Mouse (Mus musculus) bone marrow macrophage, adult 2 months (primary cell): ENCODE data around the gene Grwd1.

Experiments
- CTCF ChIP-seq: IDR thresholded peaks from 2 replicates; pipeline ENCODE4 v1.5.1; 2012; ENCODE audit warnings: low read depth, mild to moderate bottlenecking, low read length, moderate library complexity
- POLR2A ChIP-seq: IDR thresholded peaks from 2 replicates; pipeline ENCODE4 v1.6.1; 2012; ENCODE audit warnings: mild to moderate bottlenecking, low read depth, low read length, borderline replicate concordance

DNA sequence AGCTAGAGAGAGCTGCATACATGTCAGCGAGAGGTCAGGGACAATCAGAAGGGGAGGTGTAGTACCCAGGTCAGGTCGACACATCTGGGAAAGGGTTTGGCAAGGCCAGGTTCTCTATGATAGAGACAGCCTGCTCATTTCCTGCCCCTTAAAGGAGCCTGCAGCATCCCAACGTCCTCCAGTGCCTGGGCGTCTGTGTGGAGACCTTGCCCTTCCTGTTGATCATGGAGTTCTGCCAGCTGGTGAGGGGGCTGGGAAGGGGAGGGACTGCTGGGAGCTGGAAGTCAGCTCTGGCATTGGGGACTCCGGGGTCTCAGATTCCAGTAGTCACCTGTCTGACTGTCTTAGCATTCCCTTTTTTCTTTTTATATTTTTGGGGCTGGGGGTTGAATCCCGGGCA is 40.0 kb downstream of the Grwd1 start:
- TF ChIP-seq CTCF = no peak
- TF ChIP-seq POLR2A = no peak
